Mouse (Mus musculus): ENCODE results near the gene Osbp2.
"Not testable (repeated sequence)": the region's sequence is repeated elsewhere in the genome, so short reads cannot be mapped to it uniquely, and the experiment has no call there.

Osbp2 gene

DNA sequence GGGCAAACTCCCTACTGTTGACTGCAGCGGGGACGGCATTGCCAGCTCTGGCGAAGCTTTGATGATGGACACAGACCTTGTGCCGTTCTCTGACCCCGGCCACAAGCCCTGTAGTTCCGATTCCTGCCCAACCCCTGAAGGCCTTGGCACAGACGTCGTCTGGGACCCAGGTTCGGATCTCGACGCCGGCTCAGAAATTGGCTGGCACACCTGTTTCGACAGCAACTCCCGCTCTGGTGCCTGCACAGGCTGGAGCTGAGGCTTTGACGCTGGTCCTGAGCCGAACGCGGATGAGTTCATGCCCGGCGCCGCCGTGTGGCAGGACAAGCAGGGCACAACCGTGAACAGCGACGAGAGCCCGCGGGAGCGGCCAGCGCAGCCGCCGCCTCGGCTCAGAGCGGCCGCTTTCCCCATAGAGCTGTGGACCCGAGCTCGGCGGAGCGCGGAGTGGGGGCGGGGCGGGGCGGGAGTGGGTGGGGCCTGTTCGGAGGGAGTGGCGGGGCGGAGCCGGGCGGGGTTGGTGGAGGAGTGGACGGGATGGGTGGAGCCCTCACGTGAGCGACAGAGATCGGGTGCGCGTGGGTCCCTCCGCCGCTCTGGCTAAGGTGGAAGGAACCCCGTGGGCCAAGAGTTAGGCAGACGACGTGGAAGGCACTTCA is at the start of gene Osbp2:
Osbp2 (minus strand) TSS at position 450 of the 659 bp plus-strand sequence.
- DNase-seq: peak; percentile 83 to 89

DNA sequence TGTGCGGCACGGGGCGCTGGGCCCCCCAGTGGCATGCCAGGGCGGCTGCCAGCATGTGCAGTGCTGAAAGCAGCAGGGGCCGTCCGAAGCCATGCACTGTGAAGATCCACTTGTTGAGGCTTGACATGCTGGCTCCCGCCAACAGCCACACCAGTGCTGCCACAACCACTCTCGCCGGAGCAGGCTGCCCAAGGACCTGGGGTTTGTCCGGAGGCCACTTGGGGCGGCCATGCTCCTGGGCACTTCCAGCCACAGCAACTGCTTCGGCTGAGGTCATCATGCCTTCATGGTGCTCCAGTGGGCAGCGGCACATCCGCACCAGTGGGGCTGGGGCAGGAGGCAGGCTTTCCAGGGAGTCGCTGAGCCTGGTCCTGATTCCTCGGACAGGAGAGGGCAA is 49.2 kb upstream of the Osbp2 start:
- peak; percentile 40 to 45 for DNase-seq

DNA sequence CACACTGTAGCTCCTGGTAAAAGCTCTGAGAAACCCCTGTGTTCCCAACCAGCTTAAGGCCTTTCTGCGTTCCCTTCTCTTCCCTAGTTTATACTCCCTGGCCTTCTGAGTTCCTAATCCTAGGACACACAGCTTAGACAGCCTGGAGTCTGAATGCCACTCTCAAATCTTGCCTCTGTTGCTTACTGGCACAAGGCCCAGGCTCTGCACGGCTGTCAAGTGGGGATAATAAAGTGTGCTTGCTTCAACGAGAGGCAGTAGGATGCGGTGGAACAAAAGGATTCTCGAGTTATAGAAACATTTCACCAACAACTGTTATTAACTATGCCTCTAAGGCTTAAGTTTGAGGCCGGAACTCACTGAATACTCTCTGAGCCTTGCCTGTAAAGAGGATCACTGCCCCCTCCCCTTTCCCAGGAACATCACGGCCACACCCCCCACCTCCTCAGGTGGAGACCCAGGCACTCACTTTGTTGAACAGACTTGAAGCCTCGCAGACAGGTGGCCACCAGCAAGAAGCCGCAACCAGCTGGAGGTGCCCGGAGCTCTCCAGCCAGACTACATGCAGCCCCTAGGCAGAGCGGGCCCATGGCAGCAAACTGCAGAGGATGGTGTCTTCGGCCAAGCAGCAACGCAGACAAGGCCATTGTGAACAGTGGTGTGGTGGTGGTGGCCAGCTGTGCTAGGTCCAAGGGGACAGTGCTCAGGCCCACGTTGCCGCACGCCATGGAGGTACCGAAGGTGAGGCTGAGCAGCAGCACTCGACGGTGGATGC is 48.6 kb upstream of the Osbp2 start:
- peak; percentile 34 to 41 for DNase-seq

DNA sequence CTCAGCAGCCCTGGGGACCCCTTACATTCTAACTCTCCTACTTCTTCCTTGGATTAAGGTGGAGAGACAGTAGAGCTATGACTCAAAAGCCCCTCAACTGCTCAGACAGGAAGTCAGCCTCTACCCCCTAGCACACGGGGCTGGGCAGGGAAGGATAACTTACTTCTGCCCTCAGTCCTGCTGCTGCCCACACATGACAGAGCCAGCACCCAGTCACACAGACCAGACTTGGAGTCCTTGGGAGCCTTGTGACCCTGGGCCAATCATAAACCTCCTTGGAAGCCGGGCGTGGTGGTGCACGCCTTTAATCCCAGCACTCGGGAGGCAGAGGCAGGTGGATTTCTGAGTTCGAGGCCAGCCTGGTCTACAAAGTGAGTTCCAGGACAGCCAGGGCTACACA is 47.7 kb upstream of the Osbp2 start:
- not testable (repeated sequence) for DNase-seq

DNA sequence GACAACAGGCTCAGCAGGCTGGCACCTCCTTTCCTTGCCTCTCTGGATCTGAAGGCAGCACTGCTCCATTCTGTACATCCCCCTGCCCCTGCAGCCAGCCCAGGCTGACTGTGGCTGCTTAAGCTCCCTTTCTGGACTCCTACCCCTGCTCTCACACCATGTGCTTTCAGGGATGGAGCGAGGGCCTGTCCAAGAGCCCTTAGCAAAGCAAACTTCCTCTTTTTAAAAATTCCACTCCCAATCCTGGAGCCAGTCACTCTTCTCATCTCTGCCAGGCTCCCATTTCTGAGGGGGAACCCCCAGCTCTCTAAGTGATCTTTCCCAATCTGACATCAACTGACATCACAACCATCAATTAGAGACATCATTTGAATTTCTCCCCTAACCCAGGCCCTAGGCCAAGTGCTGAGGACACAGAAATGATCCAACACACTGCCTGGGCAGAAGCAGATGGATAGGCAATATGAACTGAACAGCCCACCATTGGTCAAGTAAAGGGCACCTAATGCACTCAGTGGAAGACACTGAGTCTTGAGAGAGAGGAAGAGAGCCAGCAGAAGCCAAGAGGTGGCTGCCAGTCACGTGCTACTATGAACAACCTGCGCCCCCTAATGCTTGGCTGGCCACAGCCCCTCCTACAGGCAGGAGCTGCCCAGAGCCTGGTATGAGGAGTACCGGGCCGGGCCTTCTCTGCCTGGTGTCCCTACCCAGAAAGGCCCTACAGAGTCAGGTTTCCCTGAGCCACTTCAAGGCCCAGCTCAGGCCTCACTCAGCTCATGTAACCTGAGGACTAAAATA is 47.0 kb upstream of the Osbp2 start:
- DNase-seq: peak; percentile 44 to 47

DNA sequence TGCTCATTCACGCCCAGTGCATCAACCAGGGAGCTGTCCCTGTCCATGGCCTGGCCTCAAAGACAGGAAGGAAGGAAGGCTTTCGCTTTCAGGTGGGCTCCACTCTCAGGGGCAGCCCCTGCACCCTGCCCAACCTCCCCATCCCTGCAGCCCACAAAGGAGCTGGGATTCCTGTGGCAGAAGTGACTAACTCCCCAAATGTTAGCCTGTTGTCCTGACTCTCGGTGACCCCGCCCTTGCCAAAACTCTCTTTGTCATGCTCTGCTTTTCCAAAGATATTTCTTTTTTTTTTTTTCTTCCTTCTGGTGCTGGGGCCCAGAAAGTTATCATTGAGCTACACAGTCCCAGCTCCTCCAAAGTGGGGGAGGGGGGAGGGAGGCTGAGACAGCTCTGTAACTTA is 45.5 kb upstream of the Osbp2 start:
- no peak for DNase-seq

DNA sequence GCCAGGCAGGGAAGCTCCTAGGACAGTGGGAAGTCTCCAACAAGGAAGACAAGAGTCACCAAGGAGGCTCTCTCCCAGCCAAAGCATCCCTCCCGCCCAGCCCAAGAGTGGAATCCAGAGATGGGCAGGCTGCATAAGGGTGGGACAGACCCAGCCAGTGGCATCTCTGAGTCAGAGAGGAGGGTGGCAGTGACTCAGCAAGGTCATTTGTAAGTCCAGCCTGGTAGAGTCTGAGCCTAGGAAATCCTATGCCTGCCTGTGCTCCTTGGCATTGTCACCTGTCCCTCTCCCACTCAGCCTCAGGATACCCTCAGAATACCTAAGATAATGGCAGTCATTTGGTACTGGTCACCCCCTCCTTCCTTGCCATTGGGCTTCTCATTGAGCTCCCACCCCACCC is 41.7 kb upstream of the Osbp2 start:
- no peak for DNase-seq

DNA sequence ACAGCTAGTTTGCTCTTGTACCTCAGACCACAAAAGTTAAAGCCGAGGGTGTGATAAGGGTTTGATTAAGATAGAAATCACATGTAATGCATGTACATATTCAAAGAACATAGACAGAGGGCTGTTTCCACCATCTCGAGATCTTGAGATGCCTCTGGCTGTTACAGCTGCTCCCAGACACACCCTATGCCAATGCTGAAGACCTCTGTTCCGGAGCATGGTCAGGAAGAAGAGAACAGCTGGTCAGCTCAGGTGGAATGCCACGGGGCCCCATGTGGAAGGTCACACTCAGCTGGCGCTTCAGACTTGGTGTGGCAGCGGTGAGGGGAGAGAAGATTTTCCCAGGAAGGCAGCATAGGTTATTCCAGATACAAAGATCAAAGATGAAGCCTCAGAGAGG is 41.0 kb upstream of the Osbp2 start:
- DNase-seq: no peak

DNA sequence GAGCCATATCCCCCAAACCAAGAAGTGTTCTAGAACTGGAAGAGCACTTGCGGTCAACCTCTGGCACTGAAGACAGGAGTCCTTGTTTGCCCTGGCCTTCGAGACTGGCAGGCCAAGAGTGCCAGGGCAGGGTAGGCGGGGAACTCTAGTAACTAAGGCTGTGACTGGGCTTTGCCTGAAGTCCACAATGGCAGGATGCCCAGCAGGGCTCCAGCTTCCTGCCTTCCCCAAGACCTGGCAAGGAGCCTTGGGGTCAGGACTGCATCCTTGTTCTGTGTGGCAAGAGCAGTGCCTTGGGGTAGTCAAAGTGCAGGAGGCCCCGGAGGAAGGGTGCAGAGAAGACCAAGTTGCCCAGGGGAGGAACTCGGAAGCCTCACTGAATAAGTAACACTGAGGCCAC is 39.3 kb upstream of the Osbp2 start:
- DNase-seq: peak in 1 of 2 experiments; percentile 53

DNA sequence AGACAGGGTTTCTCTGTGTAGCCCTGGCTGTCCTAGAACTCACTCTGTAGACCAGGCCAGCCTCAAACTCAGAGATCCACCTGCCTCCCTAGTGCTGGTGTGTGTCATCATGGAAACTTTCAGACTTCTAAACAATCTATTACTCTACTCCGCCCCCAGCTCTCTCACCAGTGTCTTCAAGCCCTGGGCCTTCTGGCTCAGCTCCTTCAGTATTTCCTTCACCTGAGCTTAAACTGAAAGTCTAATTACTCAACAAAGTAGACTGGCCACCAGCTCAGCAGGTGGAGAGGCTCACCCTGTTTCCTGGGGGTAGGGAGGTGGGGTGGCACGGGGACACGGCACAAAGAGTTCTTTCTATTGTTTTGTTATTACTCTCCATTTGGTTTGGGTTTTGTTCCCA is 38.8 kb upstream of the Osbp2 start:
- DNase-seq: no peak

DNA sequence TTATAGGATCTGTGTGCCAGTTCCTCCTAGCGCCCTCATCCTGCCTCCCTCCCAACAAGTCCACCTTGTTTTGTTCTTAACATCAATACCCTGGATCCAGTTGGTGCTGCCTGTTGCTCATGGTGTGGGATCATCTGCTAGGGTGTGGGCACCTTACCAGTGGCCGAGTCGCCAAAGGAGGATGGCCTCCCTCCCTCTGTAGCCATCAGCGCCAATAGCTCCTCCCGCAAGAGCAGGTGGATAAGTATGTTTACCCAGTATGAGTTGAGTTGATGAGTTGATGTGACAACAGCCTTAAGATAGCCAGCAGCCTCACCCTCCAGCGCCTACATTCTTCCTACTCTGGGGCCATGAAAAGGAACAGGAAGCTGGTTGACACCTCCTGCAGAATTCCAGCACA is 36.6 kb upstream of the Osbp2 start:
- DNase-seq: no peak

DNA sequence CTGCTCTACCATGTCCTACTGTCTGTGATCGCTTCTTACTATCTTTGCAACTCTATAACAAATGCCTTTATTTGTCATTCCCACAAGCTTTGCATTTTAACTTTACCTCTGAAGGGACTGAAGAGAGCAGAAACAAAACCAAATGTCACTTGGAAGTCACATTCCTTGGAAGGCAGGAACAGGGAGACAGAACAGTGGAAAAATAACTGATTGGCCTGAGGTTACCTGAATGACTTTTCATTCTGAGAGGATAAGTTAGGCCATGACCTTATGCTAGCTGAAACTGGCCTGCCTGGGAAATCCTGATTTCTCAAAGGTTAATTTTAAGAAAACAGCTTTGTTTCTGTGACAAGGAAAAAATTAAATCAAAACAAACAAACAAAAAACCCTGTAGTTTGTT is 32.2 kb upstream of the Osbp2 start:
- DNase-seq: no peak

DNA sequence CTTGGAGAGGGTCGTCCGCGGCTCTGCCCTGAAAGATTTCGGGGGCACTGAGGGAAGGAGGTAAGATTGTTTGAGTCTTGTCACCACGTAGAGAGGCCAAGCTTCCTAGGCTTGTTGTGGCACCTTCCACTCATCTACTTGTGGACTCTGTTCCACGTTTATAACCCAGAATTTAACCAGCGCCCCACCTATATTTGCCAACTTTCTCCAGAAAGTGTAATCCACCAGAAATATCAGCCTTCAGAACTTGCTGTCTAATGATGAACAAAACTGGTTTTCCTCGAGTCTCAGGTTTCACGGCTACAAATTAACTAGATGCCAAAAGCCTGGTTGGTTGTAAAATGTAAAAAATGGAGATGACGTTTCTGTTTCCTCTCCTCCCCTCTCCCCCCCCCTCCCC is 31.8 kb upstream of the Osbp2 start:
- DNase-seq: no peak

DNA sequence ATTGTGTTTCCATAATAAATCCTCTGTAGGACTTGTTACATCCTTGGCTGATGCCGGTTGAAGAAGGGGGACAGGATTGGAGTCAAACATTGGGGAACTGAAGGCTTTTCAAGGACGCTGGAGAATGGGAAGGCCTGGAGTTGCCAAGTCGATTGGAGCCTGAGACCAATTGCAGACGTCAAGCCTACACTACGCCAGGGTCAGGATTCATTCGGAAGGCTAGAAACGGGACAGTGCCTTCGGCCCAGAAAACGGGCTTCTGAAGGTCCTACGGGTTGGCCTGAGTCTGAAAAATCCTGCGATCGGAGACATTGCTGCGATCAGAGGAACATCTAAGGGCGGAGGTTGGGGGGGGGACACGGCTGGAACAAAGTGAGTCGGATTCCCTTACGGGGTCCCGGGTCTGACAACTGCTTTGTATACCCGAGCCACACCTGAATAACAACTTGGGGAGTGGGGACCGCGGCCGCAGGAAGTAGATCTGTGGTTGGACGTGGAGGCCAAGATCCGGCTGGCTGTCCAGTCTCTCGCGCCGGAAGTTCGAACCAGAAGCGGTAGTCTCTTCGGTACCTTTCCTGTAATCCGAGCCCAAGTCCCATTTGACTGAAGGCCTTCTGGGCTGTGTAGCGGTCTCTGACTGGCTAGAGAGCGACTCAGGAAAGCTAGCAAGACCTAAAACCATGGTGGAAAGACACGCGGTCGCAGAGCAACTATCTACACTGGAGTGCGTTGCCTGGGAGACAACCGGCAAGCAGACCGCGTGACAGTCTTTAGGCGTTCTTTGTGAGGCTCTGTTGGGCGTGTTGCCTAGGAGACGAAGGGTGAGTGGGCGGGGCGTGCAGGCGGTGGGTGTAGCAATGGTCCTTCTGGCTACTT is 30.9 kb upstream of the Osbp2 start, which contains the start of the genes 4921536K21Rik and Dusp18:
4921536K21Rik (minus strand) TSS at position 693 of the 876 bp plus-strand sequence.
Dusp18 (plus strand) TSS at position 835 of the 876 bp plus-strand sequence.
- DNase-seq: peak; percentile 67 to 71

DNA sequence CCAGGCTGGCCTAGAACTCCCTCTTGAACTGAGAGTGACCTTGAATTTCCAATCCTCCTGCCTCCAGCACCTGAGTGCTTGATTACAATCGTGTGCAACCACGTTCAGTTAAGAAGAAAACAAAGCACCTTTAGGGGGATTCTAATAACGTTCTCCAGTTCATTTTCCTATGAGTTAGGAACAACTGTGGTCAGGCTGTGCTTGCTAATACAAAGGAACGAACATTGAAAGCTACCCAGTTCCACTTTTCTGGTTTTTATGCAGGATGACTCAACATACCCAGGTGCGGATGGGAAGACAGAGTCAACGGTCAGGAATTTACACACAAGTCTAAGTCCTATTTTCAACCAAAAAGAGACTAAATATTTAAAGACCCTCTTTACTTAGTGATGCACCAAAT is 30.3 kb upstream of the Osbp2 start:
- DNase-seq: no peak

DNA sequence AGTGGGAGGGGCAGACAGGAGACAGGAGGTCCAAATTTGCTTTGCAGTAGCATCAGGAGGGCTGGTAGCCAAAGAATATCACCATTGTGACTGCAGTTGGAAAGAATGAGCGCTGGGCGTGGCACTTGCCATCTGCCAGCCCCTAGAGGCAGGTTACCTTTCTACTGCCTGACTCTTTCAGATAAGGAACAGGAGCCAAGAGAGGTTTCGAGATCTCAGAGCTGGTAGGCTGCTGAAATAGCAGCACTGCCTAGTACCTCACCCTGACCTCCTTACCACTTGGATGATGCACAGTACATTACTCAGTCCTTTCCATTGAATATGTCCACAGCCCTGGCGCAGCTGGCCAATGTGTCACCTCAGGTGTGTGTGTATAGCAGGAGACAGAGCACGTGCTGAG is 23.6 kb upstream of the Osbp2 start:
- peak; percentile 34 to 41 for DNase-seq

DNA sequence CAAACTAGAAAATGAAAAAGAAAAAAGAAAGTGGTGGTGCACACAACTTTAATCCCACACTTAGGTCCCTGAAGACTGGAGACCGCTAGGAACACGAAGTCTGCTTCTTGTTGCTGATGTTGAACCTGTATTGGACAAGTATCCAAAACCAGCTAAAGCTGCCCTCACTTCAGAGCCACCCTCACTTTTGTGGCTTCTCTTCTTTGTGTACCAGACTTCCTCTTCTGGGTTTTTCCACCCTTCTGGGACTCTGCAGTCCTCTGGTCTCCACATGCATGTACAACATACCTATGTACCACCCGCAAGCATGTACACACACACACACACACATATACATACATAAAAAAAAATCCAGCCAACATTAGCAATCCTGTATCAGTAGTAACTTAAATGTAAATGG is 20.0 kb upstream of the Osbp2 start:
- no peak for DNase-seq

DNA sequence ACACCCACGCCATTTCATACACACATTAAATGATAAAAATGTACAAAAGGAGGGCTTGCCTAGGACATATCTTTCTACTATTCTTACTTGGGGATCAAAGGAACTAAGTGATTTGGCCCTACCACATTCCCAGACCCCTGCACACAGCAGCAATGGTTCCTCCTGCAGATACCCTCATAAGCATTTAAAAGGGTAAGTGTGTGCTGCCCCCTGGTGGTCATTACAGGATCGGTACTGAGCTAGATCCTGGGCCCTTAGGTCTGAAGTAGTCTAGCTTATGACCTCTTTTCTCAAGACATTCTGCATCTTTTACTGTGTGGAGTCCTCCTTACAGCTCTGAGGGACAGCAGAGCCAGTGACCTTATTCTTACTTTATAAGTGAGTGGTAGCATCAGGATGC is 16.1 kb upstream of the Osbp2 start:
- peak; percentile 84 to 90 for DNase-seq

DNA sequence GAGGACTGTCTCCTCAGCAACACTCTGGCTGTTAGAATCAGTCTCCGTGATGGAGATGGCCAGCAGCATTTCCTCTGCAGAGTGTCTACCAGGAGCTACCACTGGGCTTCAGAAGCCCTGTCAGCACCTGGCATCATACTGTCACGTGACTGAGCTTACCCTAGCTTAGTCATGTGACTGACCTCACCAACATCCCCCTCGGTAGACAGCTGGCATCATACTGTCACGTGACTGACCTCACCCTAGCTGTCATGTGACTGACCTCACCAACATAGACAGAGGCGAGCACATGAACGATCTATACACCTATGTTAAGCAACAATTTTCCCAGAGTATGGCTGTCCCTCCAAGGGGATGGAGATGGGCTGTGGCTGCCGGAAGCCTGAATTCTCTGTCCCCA is 15.0 kb upstream of the Osbp2 start:
- DNase-seq: no peak

DNA sequence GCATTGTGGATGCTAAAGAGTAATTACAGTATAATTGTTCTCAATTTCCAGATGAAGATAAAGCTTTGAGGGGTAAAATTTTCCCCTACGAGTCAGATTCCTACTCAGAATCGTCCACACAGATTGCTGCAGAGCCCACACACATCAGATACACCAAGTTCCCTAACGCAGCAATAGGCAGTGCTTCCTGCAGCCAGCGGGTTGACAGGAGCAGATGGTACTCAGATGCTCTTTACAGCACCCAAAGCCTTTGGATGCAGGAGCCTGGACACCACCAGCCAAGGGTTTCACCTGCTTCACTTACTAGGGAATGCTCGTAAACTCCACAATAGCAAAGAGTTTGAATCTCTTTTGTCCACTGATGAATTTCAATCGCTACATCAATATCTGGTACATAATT is 12.7 kb upstream of the Osbp2 start:
- peak; percentile 43 to 47 for DNase-seq

DNA sequence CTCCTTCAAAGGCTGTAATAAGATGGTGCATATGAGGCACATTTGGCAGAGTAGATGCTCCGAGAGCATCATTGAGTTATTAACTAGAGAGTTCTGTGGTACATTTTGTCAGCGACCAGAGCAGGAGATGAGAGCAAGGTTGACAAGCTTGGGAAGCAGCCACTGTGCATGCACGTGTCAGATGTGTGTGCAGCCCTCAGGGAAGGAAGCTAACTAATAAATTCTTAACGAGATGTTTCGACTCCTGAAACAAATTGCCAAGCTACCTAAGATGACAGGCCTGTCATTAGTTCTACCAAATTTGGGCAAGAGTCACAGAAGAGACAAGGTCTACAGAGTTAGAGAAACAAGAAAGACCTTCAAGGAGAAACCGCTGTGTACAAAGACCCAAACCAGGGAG is 640 bp upstream of the Osbp2 start:
- DNase-seq: no peak

DNA sequence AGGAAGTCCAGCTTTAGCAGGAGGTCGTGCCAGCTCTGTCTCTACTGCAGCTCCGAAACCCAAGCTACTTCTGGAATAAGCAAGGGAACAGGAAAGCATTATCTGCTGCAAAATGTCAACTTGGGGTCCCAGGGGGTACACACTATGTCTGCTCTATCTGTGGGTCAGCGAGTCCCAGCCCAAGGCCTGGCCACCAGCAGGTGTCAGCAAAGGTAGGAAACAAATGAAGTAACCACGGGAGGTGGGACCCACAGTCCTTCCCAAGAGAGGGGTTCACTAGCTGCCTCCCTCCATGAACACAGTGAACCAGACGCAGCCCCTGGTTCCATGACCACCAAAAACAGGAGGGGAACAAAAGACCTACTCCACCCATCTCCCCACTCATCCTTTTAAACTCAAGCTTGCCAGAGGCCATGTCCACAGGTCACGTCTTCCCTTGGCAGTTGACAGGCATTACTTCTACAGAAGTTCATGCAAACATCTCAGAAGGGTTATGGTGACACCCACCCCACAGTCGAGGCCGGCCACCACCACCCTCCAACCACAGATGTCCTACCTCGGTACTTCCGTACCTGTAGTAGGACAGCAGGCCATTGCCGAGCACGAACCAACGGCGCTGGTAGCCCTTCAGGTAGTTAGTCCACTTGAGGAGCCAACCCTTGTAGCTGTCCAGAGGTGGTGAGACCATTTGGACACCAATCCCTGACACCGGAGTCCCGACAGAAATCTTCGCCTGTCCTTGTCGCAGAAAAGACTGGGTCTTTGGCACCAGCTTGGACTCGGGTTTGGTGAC is 846 bp downstream of the Osbp2 start:
- peak; percentile 56 to 61 for DNase-seq
